Mouse (Mus musculus): ENCODE results near the gene Rnf135. TPM values are rescaled to one million over a fixed set of nuclear protein-coding genes. Genes with fewer than 3 reads are reported as not detected.

The Rnf135 gene
- polyA plus RNA-seq, 1 experiment from 2014 or later: 11.7 TPM

Other genes starting within 250 kb of the Rnf135 start
- 50.4 and 55.0 TPM in 2 replicates for gene Utp6, start 221.5 kb upstream of the Rnf135 start, polyA plus RNA-seq (2015; fragmentation: Nextera tagmentation; extraction: Ambion mirVana)
- gene Suz12, start 190.7 kb upstream of the Rnf135 start, polyA plus RNA-seq (2015; fragmentation: Nextera tagmentation; extraction: Ambion mirVana): 18.3 and 20.5 TPM in 2 replicates
- 40.8 and 43.9 TPM in 2 replicates for gene Crlf3, start 102.9 kb upstream of the Rnf135 start, polyA plus RNA-seq (2015; fragmentation: Nextera tagmentation; extraction: Ambion mirVana)
- gene Atad5, start 94.5 kb upstream of the Rnf135 start, polyA plus RNA-seq (2015; fragmentation: Nextera tagmentation; extraction: Ambion mirVana): 10.8 and 11.4 TPM in 2 replicates
- 28.2 and 29.2 TPM in 2 replicates for gene Tefm, start 41.7 kb upstream of the Rnf135 start, polyA plus RNA-seq (2015; fragmentation: Nextera tagmentation; extraction: Ambion mirVana)
- 2.4 and 2.5 TPM in 2 replicates for gene Adap2, start 29.7 kb upstream of the Rnf135 start, polyA plus RNA-seq (2015; fragmentation: Nextera tagmentation; extraction: Ambion mirVana)
- 51.6 and 54.1 TPM in 2 replicates for gene Rhot1, start 25.2 kb downstream of the Rnf135 start, polyA plus RNA-seq (2015; fragmentation: Nextera tagmentation; extraction: Ambion mirVana)
- gene Rhbdl3, start 117.1 kb downstream of the Rnf135 start, polyA plus RNA-seq (2015; fragmentation: Nextera tagmentation; extraction: Ambion mirVana): 1.5 and 2.4 TPM in 2 replicates
- 16.8 and 18.2 TPM in 2 replicates for gene 5730455P16Rik, start 194.2 kb downstream of the Rnf135 start, polyA plus RNA-seq (2015; fragmentation: Nextera tagmentation; extraction: Ambion mirVana)
- gene Zfp207, start 199.4 kb downstream of the Rnf135 start, polyA plus RNA-seq (2015; fragmentation: Nextera tagmentation; extraction: Ambion mirVana): 218 and 226 TPM in 2 replicates
- gene Psmd11, start 244.8 kb downstream of the Rnf135 start, polyA plus RNA-seq (2015; fragmentation: Nextera tagmentation; extraction: Ambion mirVana): 300 and 311 TPM in 2 replicates